25 mouse cellular contexts compared by ENCODE assay signal in genomic region chr12:99540201-99540600, GRCm38 (mm10). TPM values are rescaled to one million over a fixed set of nuclear protein-coding genes. Genes with fewer than 3 reads are reported as not detected.
DNase-seq lines count a peak whose midpoint lies in the region; ATAC-seq and TF ChIP-seq lines count a peak whose summit lies in the region.
"Had no signal": no experiment of that assay in that cellular context is flagged by ENCODE, and none has a peak within 500 bp of the region (broad histone marks: within the 10 kb centered on the region; RNA-seq: fewer than 3 reads in every experiment).

No protein-coding gene starts in this region.

- H3K27me3 ChIP-seq in lung, postnatal 0 days (replicated peaks; ENCODE audit: insufficient read depth, low read length): no peaks in the 10 kb centered on the region
- no peaks in the 10 kb centered on the region for H3K27me3 ChIP-seq in forebrain, embryonic 16.5 days (replicated peaks; ENCODE audit: control insufficient read depth, insufficient read depth, low read length)
- H3K27me3 ChIP-seq: hindbrain, embryonic 12.5 days; limb, embryonic 12.5 days; Patski; stomach, embryonic 15.5 days had no signal

- H3K9ac ChIP-seq in lung, postnatal 0 days (replicated peaks; ENCODE audit: low read depth): no peak overlapping the region
- H3K9ac ChIP-seq in forebrain, embryonic 16.5 days (replicated peaks; ENCODE audit: low read depth, low read length): no peak overlapping the region
- H3K9ac ChIP-seq: hindbrain, embryonic 12.5 days; limb, embryonic 12.5 days; stomach, embryonic 15.5 days had no signal

- no peak overlapping the region for H3K4me3 ChIP-seq in lung, postnatal 0 days (ENCODE audit: low read depth, low read length)
- H3K4me3 ChIP-seq in forebrain, embryonic 16.5 days (replicated peaks; ENCODE audit: low read length): no peak overlapping the region
- H3K4me3 ChIP-seq: erythroblast, embryonic 14.5 days; hindbrain, embryonic 12.5 days; limb, embryonic 12.5 days; stomach, embryonic 15.5 days had no signal

- H3K9me3 ChIP-seq in lung, postnatal 0 days (ENCODE audit: low read length): peaks cover 3% of the 10 kb centered on the region; the same call in 1 of the 2 replicates
- 0 out of 2 replicates have a peak, but pooled peaks cover 3% of the 10 kb centered on the region for H3K9me3 ChIP-seq in forebrain, embryonic 16.5 days (ENCODE audit: control insufficient read depth, low read length)
- H3K9me3 ChIP-seq: stomach, embryonic 15.5 days had no signal

- H3K4me1 ChIP-seq in lung, postnatal 0 days (ENCODE audit: insufficient read depth, low read depth, low read length): no peaks in the 10 kb centered on the region
- H3K4me1 ChIP-seq in forebrain, embryonic 16.5 days (replicated peaks; ENCODE audit: control insufficient read depth, insufficient read depth, low read length): peaks cover 2% of the 10 kb centered on the region
- H3K4me1 ChIP-seq: hindbrain, embryonic 12.5 days; limb, embryonic 12.5 days; stomach, embryonic 15.5 days had no signal

- H3K4me2 ChIP-seq in lung, postnatal 0 days (replicated peaks; ENCODE audit: low read depth, low read length): no peak overlapping the region
- no peak overlapping the region for H3K4me2 ChIP-seq in forebrain, embryonic 16.5 days (ENCODE audit: low read length)
- H3K4me2 ChIP-seq: heart, embryonic 11.5 days; hindbrain, embryonic 12.5 days; limb, embryonic 12.5 days; liver, embryonic 11.5 days; stomach, embryonic 15.5 days had no signal

- ATAC-seq in lung, postnatal 0 days: no peak
- no peak for ATAC-seq in forebrain, embryonic 16.5 days
- ATAC-seq in cerebellum, adult (ENCODE audit: insufficient number of reproducible peaks, low FRiP score, low TSS enrichment): no peak
- ATAC-seq: hindbrain, postnatal 0 days; intestine, embryonic 16.5 days; Patski had no signal

- H3K36me3 ChIP-seq in lung, postnatal 0 days (ENCODE audit: insufficient read depth, low read length): no peaks in the 10 kb centered on the region
- no peaks in the 10 kb centered on the region for H3K36me3 ChIP-seq in forebrain, embryonic 16.5 days (ENCODE audit: control insufficient read depth, insufficient read depth)
- H3K36me3 ChIP-seq: G1E; stomach, embryonic 15.5 days had no signal

- DNase-seq in lung, postnatal 0 days (ENCODE audit: low spot score): no peak
- DNase-seq in lung, postnatal 10 days: no peak
- peak; percentile 42 for DNase-seq in ES-CJ7 (ENCODE audit: low read depth, low spot score)
- DNase-seq in ZHBTc4 (ENCODE audit: low read depth, low spot score): peak; percentile 61
- DNase-seq: adrenal gland, postnatal 25 days; cerebellum, adult 18-20 months; cerebellum, postnatal 14 days; gastrocnemius, postnatal 10 days; heart, postnatal 36 days; kidney, adult 9 months; kidney, postnatal 14 days; layer of hippocampus, adult 9-11 months; midbrain, embryonic 14.5 days had no signal

- TF ChIP-seq EP300 in lung, postnatal 0 days (IDR thresholded peaks at IDR 0.05): no peak

- no peak overlapping the region for H3K27ac ChIP-seq in lung, postnatal 0 days (ENCODE audit: low read length)
- no peak overlapping the region for H3K27ac ChIP-seq in forebrain, embryonic 16.5 days (ENCODE audit: low read length)
- H3K27ac ChIP-seq: hindbrain, embryonic 12.5 days; hindbrain, postnatal 0 days; limb, embryonic 12.5 days; stomach, embryonic 15.5 days had no signal

- 89% methylated on average over 4 of the region's 4 CpGs for WGBS in lung, postnatal 0 days
- 91% methylated on average over 4 of the region's 4 CpGs for WGBS in forebrain, embryonic 16.5 days

- peak; percentile 16; the same call in 1 of the 2 replicates for TF ChIP-seq CTCF in lung, postnatal 0 days (IDR thresholded peaks at IDR 0.05)

RNA-seq across cellular contexts. Expression of gene Foxn3, which starts 23.2 kb away (rescaled TPM):
- 91.0 and 94.3 TPM in 2 replicates for polyA plus RNA-seq in lung, postnatal 0 days (2015; fragmentation: Nextera tagmentation; extraction: Ambion mirVana)
- polyA plus RNA-seq in forebrain, embryonic 16.5 days (2015; fragmentation: Nextera tagmentation; extraction: Ambion mirVana): 71.0 and 78.0 TPM in 2 replicates

Comparison
In these comparisons a context has a peak if more than half of its experiments do, and no peak if none do; other contexts are left out.
1. DNase-seq: peak in ES-CJ7 (single experiment) and ZHBTc4 (single experiment); none in lung, postnatal 0 days (single experiment) and lung, postnatal 10 days (single experiment).